Mouse (Mus musculus) forebrain, embryonic 16.5 days (tissue): ENCODE measurements around the gene P2rx3. TPM values are rescaled to one million over a fixed set of nuclear protein-coding genes. Genes with fewer than 3 reads are reported as not detected.

Experiments used
- ATAC-seq: fragments of 200-750 bp; cut with Nextera tagmentation; 2 replicates; pipeline ENCODE4 v1.8.0; 2017; ENCODE audit warnings: mild to moderate bottlenecking, moderate library complexity
- H3K27ac ChIP-seq: fragments of 300-500 bp; sonication (generic); 2 replicates; pipeline ENCODE4 v1.5.1; 2014; ENCODE audit warnings: low read length, control low read depth
- H3K27me3 ChIP-seq: fragments of 300-500 bp; sonication (generic); replicated peaks from 2 replicates; pipeline ENCODE4 v1.6.1; 2014; ENCODE audit warnings: low read length; ENCODE audit not compliant: control insufficient read depth, insufficient read depth
- H3K36me3 ChIP-seq: fragments of 300-500 bp; sonication (generic); 2 replicates; pipeline ENCODE4 v1.6.1; 2014; ENCODE audit not compliant: control insufficient read depth, insufficient read depth
- H3K4me1 ChIP-seq: fragments of 300-500 bp; sonication (generic); replicated peaks from 2 replicates; pipeline ENCODE4 v1.6.1; 2014; ENCODE audit warnings: low read length; ENCODE audit not compliant: control insufficient read depth, insufficient read depth
- H3K4me2 ChIP-seq: fragments of 300-500 bp; sonication (generic); 2 replicates; pipeline ENCODE4 v1.6.1; 2014; ENCODE audit warnings: mild to moderate bottlenecking, low read length, control low read depth
- H3K4me3 ChIP-seq: fragments of 300-500 bp; sonication (generic); replicated peaks from 2 replicates; pipeline ENCODE4 v1.5.1; 2014; ENCODE audit warnings: mild to moderate bottlenecking, low read length, control low read depth
- H3K9ac ChIP-seq: fragments of 300-500 bp; sonication (generic); replicated peaks from 2 replicates; pipeline ENCODE4 v1.6.1; 2014; ENCODE audit warnings: low read depth, low read length, control low read depth
- H3K9me3 ChIP-seq: fragments of 300-500 bp; sonication (generic); 2 replicates; pipeline ENCODE4 v1.6.1; 2016; ENCODE audit warnings: low read length; ENCODE audit not compliant: control insufficient read depth
- WGBS: fragments of 180-500 bp; shearing (Covaris S2); extraction: QIAGEN DNeasy Blood & Tissue Kit; methylation state at CpG from one replicate; pipeline ENCODE4 v1.1.7; 2014; 5-methylcytosine and 5-hydroxymethylcytosine counted together
- polyA plus RNA-seq: library from polyadenylated mRNA; unstranded; fragments of >200 nt; fragmentation: Nextera tagmentation; extraction: Ambion mirVana; gene quantifications from 2 replicates; pipeline ENCODE4 v1.2.1, GENCODE M21; 2015

P2rx3 gene
- polyA plus RNA-seq, 1 experiment from 2014 or later: 1.1 TPM

DNA sequence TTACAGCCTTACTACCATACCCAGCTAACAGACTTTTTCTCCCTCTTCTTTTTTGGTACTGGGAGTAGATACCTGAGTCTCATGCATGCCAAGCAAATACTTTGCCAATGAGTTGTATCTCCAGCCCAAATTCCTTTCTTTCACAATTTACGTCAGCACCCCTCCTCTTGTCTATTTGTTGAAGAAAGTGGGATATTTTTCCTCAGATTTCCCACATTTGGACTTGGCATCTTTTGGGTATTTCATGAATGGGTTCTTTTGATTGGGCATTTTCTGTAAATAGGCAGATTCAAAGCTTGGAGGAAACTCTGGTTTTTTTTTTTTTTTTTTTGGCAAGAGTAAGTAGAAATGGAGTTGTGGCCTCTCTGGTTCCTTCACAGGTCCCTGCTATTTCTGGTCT, 85.0 kb downstream of the P2rx3 start:
- H3K4me3 ChIP-seq: no peak overlapping the region
- 84% methylated on average over 1 of the region's 1 CpGs for WGBS

DNA sequence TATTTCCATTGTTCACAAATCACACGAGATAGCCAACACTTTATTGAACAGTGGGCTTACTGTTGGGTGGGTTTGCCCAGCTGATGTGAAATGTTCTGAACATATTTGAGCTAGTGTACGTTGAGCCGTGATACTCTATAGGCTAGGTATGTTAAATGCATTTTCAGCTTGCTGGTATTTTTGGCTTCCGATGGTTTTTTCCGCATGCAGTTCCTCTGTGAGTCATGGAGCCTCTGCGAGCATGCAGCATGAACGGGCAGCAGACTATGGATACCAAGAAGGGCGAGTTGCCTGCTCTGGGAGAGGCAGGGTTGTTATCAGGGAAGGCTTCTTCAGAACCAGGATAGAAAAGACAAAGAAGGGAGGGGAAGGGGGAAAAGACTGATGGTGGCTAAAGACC, 86.2 kb downstream of the P2rx3 start:
- Histone ChIP-seq H3K4me2 (no peak overlapping the region), H3K9me3 (no peaks in the 10 kb centered on the region), H3K36me3 (no peaks in the 10 kb centered on the region), H3K4me3 (no peak overlapping the region), H3K27me3 (no peaks in the 10 kb centered on the region), H3K4me1 (peaks cover 3% of the 10 kb centered on the region; the same call in 1 of the 2 replicates), H3K9ac (no peak overlapping the region), H3K27ac (no peak overlapping the region)
- no peak for ATAC-seq
- 95% methylated on average over 8 of the region's 8 CpGs for WGBS

More for the DNA sequence above, 85.0 kb downstream of the P2rx3 start:
- no peak overlapping the region for H3K27ac ChIP-seq
- H3K36me3 ChIP-seq: no peaks in the 10 kb centered on the region
- H3K9me3 ChIP-seq: no peaks in the 10 kb centered on the region
- H3K4me1 ChIP-seq: peaks cover 3% of the 10 kb centered on the region; the same call in 1 of the 2 replicates
- H3K4me2 ChIP-seq: no peak overlapping the region
- no peak for ATAC-seq
- no peak overlapping the region for H3K9ac ChIP-seq
- H3K27me3 ChIP-seq: no peaks in the 10 kb centered on the region

DNA sequence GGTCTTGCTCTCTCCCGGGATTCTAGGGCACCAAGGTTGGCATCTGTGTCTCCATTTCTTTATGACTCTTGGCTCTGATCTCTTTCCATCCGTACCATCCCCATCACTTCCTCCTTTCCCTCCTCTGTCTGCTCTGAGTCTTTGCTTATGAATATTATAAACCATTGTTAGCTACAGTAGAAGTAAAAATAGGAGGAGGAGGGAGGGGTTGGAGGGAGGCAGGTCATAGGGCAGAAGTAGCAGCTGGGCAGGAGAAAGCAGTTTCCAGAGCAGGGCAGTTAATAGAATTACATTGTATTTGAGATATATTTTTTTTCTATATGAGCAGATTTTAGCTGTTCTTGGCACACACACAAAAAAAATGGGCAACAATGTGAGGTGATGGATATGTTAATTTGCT, 88.5 kb downstream of the P2rx3 start:
- Histone ChIP-seq H3K4me1 (peaks cover 3% of the 10 kb centered on the region; the same call in 1 of the 2 replicates), H3K27ac (no peak overlapping the region), H3K9me3 (no peaks in the 10 kb centered on the region), H3K27me3 (no peaks in the 10 kb centered on the region), H3K36me3 (no peaks in the 10 kb centered on the region), H3K4me2 (no peak overlapping the region), H3K4me3 (no peak overlapping the region), H3K9ac (no peak overlapping the region)
- WGBS: 74% methylated on average over 2 of the region's 2 CpGs
- ATAC-seq: no peak

Other genes starting within 250 kb of the P2rx3 start
- 21.2 and 28.1 TPM in 2 replicates for gene Ube2l6, start 238.6 kb downstream of the P2rx3 start, polyA plus RNA-seq
- gene Smtnl1, start 214.8 kb downstream of the P2rx3 start, polyA plus RNA-seq: not detected in 2 replicates
- gene Timm10, start 210.5 kb downstream of the P2rx3 start, polyA plus RNA-seq: 58.0 and 69.5 TPM in 2 replicates
- 2.6 and 3.1 TPM in 2 replicates for gene Slc43a1, start 198.6 kb downstream of the P2rx3 start, polyA plus RNA-seq
- gene Rtn4rl2, start 150.8 kb downstream of the P2rx3 start, polyA plus RNA-seq: 9.8 and 11.4 TPM in 2 replicates
- gene Slc43a3, start 100.9 kb downstream of the P2rx3 start, polyA plus RNA-seq: 6.6 and 7.2 TPM in 2 replicates
- not detected in 2 replicates for gene Prg2, start 57.0 kb downstream of the P2rx3 start, polyA plus RNA-seq
- not detected in 2 replicates for gene Prg3, start 49.2 kb downstream of the P2rx3 start, polyA plus RNA-seq
- 228 and 250 TPM in 2 replicates for gene Ssrp1, start 228 bp downstream of the P2rx3 start, polyA plus RNA-seq
- 24.0 and 26.2 TPM in 2 replicates for gene Tnks1bp1, start 10.6 kb upstream of the P2rx3 start, polyA plus RNA-seq
- gene Aplnr, start 98.8 kb upstream of the P2rx3 start, polyA plus RNA-seq: 20.7 and 34.3 TPM in 2 replicates
- 12.3 and 14.9 TPM in 2 replicates for gene Lrrc55, start 159.7 kb upstream of the P2rx3 start, polyA plus RNA-seq